Mouse (Mus musculus): Measurements from ENCODE around the gene Gm20388. TPM values are rescaled to one million over a fixed set of nuclear protein-coding genes. Genes with fewer than 3 reads are reported as not detected.

Gm20388 gene
- total RNA-seq, 2 experiments from 2014 or later = 2.2 to 7.6 TPM

DNA sequence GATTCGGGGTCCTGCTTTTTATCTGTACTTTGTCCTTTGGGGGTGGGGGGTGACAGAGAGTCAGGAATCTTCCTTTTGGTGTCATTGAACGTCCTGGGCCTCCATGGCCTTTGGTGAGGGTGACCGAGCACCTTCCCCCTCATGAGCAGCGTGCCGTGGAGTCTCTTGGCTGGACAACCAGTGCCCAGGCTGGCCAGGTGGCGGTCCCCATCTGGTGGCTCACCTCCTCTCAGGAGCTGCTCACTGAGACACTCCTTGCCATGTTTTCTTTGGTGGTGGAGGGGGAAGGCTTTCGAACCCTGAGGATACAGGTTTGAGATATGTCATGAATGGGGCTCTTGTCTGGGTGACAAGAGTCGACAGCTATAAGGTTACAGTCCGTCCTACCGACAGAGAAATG is 139.7 kb downstream of the Gm20388 start:
- H3K4me3 ChIP-seq = no peak overlapping the region
- H3K27ac ChIP-seq = no peak overlapping the region
- no peak for TF ChIP-seq CTCF (conservative IDR thresholded peaks at IDR 0.05)
- DNase-seq (ENCODE audit: low spot score in 2 of 2) = no peak

DNA sequence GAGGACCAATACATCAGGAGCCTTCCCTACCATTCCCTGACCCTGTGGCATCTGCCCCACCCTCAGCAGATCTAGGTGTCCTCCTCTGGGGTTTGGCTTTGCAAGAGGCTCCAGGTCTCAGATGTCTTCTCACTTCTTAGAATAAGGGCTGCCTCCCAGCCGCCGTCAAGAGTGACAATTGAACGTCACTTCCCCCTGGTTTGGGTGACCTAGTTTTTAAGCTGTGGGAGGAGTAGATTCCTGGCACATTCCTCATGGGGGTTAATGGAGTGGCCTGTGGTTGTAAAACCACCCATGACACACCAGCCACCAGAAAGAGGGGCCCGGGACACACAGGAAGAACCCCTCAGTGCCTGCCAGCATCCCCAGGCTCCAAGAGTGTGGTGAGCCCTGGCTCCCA is 140.4 kb downstream of the Gm20388 start:
- no peak for DNase-seq (ENCODE audit: low spot score in 2 of 2)
- H3K27ac ChIP-seq = no peak overlapping the region
- no peak for TF ChIP-seq CTCF (conservative IDR thresholded peaks at IDR 0.05)
- no peak overlapping the region for H3K4me3 ChIP-seq

DNA sequence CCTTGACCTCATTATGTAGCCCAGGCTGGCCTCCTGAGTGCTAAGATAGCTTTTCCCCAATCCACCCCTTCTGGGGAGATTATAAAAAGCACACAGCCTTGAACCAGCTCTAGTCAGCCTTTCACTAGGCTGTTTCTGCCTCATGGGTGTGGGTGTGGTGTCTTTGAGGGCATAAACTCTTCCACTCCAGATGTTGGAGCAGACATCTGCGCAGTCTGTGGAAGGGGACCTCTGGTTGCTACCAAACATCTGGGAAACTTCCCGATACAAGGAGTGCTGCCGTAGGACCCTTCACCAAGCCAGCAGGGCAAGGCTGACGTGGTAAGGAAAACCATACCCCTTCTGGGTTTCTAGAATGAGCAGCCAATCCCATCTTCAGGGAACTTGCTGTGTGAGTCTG is 141.3 kb downstream of the Gm20388 start:
- Histone ChIP-seq H3K27ac (no peak overlapping the region), H3K4me3 (no peak overlapping the region)
- DNase-seq (ENCODE audit: low spot score in 2 of 2) = no peak
- TF ChIP-seq CTCF (conservative IDR thresholded peaks at IDR 0.05) = no peak

DNA sequence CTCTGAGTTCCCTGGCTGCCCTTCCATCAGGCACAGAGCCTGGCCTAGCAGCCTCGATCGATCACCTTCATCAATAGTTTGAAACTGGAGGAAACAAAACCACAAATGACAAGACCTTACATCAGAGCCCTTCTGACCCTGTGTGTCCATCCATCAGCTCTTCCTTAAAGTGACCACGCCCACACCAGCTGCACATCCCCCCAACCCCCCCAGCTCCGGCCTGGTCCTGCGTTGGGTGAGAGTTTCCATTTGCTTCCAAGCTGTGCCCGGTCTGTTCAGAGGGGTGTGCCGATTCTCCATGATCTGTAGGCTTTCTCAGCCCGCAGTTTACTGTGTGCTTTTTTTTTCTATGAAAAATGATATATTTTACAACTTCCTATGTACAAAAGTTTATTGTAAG is 141.7 kb downstream of the Gm20388 start:
- H3K27ac ChIP-seq = no peak overlapping the region
- no peak for DNase-seq (ENCODE audit: low spot score in 2 of 2)
- no peak for TF ChIP-seq CTCF (conservative IDR thresholded peaks at IDR 0.05)
- no peak overlapping the region for H3K4me3 ChIP-seq

DNA sequence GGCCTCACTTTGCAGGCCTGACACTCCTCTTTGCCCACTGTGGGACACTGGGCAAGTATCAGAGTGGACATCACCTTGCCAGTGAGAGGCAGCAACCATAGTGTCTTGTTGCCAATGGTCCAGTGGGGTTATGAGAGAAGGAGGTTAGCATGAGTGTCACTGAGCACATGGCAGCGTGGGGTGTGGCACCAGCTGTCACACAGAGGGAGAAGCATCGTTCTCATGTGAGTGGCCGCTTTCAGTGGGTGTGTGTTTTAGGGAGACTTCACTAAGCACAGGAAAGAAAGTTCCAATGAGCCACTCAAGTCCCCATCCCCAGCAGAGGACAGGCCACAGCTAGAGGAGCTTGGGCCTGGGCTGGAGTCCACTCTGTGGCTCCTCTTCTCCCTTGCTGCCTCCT is 144.2 kb downstream of the Gm20388 start:
- TF ChIP-seq CTCF (conservative IDR thresholded peaks at IDR 0.05) = no peak
- no peak for DNase-seq (ENCODE audit: low spot score in 2 of 2)
- Histone ChIP-seq H3K4me3 (no peak overlapping the region), H3K27ac (no peak overlapping the region)

DNA sequence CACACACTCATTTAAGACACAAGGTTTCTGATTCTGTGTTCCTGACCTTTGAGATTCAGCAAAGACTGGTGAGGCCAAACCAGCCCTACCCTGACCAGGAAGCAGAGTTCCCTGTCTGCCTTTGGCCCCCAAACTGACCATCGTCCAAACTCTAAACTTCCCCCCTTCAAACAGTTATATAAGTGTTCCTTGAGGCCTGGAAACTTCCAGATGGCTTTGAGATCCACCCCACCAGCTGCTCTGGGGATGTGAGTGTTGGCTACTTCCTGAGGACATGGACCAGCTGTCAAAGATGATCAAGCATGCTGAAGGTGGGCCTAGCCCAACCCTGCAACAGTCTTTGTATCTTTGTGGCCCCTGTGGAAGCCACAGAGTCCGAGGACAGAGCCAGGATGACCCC is 146.4 kb downstream of the Gm20388 start:
- no peak for TF ChIP-seq CTCF (conservative IDR thresholded peaks at IDR 0.05)
- H3K27ac ChIP-seq = no peak overlapping the region
- H3K4me3 ChIP-seq = no peak overlapping the region
- no peak for DNase-seq (ENCODE audit: low spot score in 2 of 2)

DNA sequence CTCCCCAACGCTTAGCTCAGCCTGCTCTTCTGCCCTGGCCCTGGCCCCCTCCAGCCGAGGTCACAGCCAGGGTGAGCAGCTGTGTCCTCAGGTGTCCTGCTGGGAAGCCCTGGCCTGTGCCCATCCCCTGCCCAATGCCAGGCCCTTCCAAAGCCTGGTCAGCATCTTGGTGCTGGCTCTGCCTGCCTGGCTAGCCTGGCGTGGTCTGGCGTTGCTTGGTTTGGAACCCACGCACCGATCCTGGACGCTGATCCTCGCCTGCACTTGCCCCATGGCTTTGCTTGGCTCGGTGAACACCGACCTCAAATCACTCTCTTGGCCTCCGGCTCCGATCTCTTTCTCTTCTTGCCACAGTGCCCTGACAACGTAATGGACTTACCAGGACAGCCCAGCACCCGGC is 152.1 kb downstream of the Gm20388 start:
- no peak for TF ChIP-seq CTCF (conservative IDR thresholded peaks at IDR 0.05)
- Histone ChIP-seq H3K4me3 (no peak overlapping the region), H3K27ac (no peak overlapping the region)
- DNase-seq (ENCODE audit: low spot score in 2 of 2) = no peak

DNA sequence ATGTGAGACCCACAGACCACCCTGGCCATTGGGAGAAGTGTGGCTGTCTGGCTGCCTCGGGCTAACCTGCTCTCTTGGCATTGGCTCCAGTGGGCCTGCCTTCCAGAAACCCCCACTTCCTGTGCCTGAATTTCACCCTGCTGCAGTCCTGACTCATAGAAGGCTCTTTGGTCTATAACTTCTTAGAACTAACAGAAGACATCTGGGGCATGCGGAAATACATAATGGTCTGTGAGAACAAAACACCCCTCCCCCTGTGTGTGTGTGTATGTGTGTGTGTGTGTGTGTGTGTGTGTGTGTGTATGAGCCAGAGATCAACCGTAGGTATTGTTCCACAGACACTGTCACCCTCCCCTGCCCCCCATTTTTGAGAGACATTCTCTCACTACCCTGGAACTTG is 152.7 kb downstream of the Gm20388 start:
- TF ChIP-seq CTCF (conservative IDR thresholded peaks at IDR 0.05) = no peak
- Histone ChIP-seq H3K27ac (no peak overlapping the region), H3K4me3 (no peak overlapping the region)
- no peak for DNase-seq (ENCODE audit: low spot score in 2 of 2)

DNA sequence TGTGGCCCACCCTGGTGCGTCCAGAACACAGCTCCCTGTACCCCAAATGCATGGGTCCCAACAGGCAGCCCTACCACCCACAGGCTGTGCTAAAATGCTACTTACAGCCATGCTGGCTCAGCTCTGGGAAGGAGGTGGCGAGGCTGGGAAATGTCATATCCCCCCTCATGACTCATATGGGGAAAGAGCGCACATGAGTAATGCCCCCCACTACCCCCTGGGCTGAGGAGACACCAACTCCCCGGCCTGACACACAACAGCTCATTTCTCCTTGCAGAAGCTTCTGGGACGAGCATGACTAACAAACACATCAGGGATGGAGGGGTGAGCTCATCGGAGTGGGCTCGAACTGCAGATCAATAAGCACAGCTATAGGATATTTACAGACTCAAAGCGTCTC is 155.0 kb downstream of the Gm20388 start:
- no peak for TF ChIP-seq CTCF (conservative IDR thresholded peaks at IDR 0.05)
- no peak for DNase-seq (ENCODE audit: low spot score in 2 of 2)
- Histone ChIP-seq H3K27ac (no peak overlapping the region), H3K4me3 (no peak overlapping the region)

DNA sequence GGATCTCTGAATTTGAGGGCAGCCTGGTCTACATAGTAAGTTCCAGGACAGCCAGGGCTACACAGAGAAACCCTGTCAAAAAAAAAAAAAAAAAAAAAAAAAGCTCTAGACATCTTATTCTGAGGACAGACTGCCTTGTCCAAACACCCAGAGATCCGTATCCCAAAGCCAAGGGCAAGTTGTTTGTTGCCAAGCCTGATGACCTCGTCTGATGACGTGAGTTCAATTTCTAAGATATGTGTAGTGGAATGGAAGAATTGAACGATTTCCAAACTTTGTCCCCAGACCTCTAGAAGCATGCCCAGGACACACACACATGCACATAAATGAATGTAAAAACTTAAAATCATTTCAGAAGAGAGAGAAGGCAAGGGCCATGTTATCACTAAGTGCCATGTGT is 155.6 kb downstream of the Gm20388 start:
- no peak overlapping the region for H3K4me3 ChIP-seq
- TF ChIP-seq CTCF (conservative IDR thresholded peaks at IDR 0.05) = no peak
- DNase-seq (ENCODE audit: low spot score in 2 of 2) = no peak
- no peak overlapping the region for H3K27ac ChIP-seq

DNA sequence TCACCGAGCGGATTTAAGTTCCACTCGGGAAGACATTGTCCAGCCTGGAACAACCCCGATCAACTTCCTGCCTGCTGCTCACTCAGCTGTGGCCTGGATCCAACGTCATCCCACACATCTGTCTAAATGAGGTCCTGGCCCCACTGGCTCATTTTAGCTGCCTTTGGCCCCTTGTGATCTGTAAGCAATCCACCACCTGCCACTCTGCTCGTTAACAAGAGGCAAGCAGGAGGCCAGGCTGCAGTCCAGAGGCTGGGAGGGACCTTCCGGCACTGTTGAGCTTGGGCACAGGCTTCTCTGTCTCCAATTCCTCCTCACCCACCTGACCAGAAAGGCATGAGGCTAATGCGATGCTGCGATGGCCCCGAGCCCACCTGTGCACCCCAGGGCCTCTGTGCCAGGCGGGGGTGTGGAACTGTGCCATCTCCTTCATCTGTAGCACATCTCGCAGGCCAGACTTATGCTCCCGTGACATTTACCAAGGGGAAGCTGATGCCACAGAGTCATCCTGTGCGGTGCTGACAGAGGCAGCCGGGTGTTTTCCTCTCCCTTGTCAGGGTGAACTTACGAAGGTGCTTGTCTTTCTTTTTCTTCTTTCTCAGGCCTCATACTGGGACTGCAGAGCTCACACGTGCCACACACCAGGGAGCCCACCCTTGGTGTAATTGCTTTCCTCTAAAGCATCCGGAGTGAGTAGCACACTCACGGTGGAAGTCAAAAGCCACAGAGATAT is 157.5 kb downstream of the Gm20388 start:
- DNase-seq (ENCODE audit: low spot score in 2 of 2) = no peak
- no peak for TF ChIP-seq CTCF (conservative IDR thresholded peaks at IDR 0.05)
- H3K4me3 ChIP-seq = no peak overlapping the region

DNA sequence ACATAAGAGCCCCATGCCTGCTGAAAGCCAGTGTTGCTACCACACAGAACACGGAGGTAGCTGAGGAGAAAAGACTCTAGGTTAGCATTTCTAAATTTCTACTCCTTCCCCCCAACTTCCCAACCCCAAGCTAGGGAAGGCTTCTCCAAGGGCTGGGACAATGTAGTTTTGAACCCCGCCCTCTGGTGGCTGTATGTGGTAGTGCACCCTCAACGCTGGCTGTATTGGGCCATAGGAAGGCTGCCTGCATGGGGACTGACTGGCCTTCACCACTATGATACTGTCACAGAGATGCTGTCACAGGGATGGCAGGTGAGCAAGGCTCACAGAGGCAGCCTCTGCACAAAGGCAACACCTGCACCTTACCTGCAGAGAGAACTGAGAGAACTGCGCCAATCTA is 161.0 kb downstream of the Gm20388 start:
- H3K27ac ChIP-seq = no peak overlapping the region
- peak; percentile 63 to 87 for DNase-seq (ENCODE audit: low spot score in 2 of 2)
- TF ChIP-seq CTCF (conservative IDR thresholded peaks at IDR 0.05) = peak; percentile 96
- H3K4me3 ChIP-seq = no peak overlapping the region

More for the DNA sequence above, 157.5 kb downstream of the Gm20388 start:
- H3K27ac ChIP-seq = no peak overlapping the region

DNA sequence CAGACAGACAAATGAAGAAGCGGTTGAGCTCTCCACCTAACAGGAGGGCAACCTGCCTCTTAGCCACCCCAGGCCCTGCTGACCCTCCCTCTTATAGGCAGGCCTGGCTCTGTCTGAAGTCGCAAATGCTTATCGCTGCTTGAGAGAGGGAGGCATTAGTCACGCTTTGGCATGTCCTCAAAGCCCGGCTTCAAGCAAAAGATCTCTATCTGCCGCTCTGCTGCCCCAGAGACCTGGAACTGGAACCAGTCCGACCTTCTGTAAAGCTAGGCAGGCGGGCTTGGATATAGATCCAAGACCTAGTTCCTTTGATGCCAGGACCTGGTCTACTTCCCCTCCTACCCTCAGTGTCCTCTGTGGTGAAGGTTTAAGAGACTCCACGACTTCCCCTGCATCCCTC is 161.6 kb downstream of the Gm20388 start:
- no peak for DNase-seq (ENCODE audit: low spot score in 2 of 2)
- TF ChIP-seq CTCF (conservative IDR thresholded peaks at IDR 0.05) = no peak
- Histone ChIP-seq H3K27ac (no peak overlapping the region), H3K4me3 (no peak overlapping the region)

DNA sequence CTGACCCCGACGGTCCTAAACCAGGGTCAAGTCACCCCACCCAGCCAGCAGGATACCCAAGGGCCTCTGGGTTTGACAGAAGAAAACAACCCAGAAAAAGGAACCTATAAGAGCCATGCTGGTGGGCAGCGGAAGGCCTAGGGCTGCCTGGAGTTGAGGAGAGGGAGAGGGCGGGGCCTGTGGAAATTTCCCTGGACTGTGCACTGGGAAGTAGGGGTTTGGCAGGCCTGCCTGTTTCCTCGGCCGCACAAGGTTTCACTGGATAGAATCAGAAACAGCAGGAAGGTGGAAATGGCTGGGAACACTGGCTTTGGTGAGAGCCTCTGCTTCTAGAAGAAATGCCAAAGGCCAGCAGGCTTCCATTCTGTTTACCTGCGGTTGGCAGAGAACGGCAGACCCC is 162.2 kb downstream of the Gm20388 start:
- no peak for TF ChIP-seq CTCF (conservative IDR thresholded peaks at IDR 0.05)

More for the DNA sequence above, 162.2 kb downstream of the Gm20388 start:
- no peak for DNase-seq (ENCODE audit: low spot score in 2 of 2)
- H3K4me3 ChIP-seq = no peak overlapping the region
- H3K27ac ChIP-seq = no peak overlapping the region
